Mouse (Mus musculus) heart, embryonic 11.5 days (tissue): Measurements from ENCODE around the gene Gm21477. TPM values are rescaled to one million over a fixed set of nuclear protein-coding genes. Genes with fewer than 3 reads are reported as not detected.
"Not testable (repeated sequence)": the region's sequence is repeated elsewhere in the genome, so short reads cannot be mapped to it uniquely, and the experiment has no call there.

Source experiments
- ATAC-seq: fragments of 200-750 bp; cut with Nextera tagmentation; replicated peaks from 2 replicates; pipeline ENCODE4 v1.8.0; 2017; ENCODE audit warnings: moderate library complexity; ENCODE audit not compliant: insufficient number of reproducible peaks, low FRiP score, low TSS enrichment
- H3K27ac ChIP-seq: fragments of 300-500 bp; sonication (generic); 2 replicates; pipeline ENCODE4 v1.5.1; 2014; ENCODE audit warnings: mild to moderate bottlenecking, low read depth, low read length
- H3K27me3 ChIP-seq: fragments of 300-500 bp; sonication (generic); 2 replicates; pipeline ENCODE4 v1.6.1; 2014; ENCODE audit warnings: mild to moderate bottlenecking, low read length, mixed read lengths; ENCODE audit not compliant: control insufficient read depth, insufficient read depth
- H3K36me3 ChIP-seq: fragments of 300-500 bp; sonication (generic); 2 replicates; pipeline ENCODE4 v1.6.1; 2014; ENCODE audit warnings: mild to moderate bottlenecking, low read length, moderate library complexity, mixed read lengths; ENCODE audit not compliant: control insufficient read depth, insufficient read depth
- H3K4me1 ChIP-seq: fragments of 300-500 bp; sonication (generic); 2 replicates; pipeline ENCODE4 v1.6.1; 2014; ENCODE audit warnings: low read length; ENCODE audit not compliant: control insufficient read depth, insufficient read depth
- H3K4me2 ChIP-seq: fragments of 300-500 bp; sonication (generic); 2 replicates; pipeline ENCODE4 v1.6.1; 2014; ENCODE audit warnings: mild to moderate bottlenecking, moderate library complexity
- H3K4me3 ChIP-seq: fragments of 300-500 bp; sonication (generic); 2 replicates; pipeline ENCODE4 v1.5.1; 2014; ENCODE audit warnings: low read depth, low read length
- H3K9ac ChIP-seq: fragments of 300-500 bp; sonication (generic); 2 replicates; pipeline ENCODE4 v1.6.1; 2014; ENCODE audit warnings: mild to moderate bottlenecking, low read depth, low read length, moderate library complexity
- H3K9me3 ChIP-seq: fragments of 300-500 bp; sonication (generic); replicated peaks from 2 replicates; pipeline ENCODE4 v1.6.1; 2016; ENCODE audit warnings: low read length; ENCODE audit not compliant: control insufficient read depth
- WGBS: fragments of 180-500 bp; shearing (Covaris S2); extraction: QIAGEN DNeasy Blood & Tissue Kit; methylation state at CpG from one replicate; pipeline ENCODE4 v1.1.7; 2014; ENCODE audit not compliant: insufficient replicate concordance; 5-methylcytosine and 5-hydroxymethylcytosine counted together
- polyA plus RNA-seq: library from polyadenylated mRNA; unstranded; fragments of >200 nt; fragmentation: Nextera tagmentation; extraction: Ambion mirVana; gene quantifications from 2 replicates; pipeline ENCODE4 v1.2.1, GENCODE M21; 2014

The Gm21477 gene
- not detected in 2 replicates for polyA plus RNA-seq

- H3K4me2 ChIP-seq, H3K9ac ChIP-seq, H3K36me3 ChIP-seq, H3K27ac ChIP-seq, H3K4me3 ChIP-seq, H3K4me1 ChIP-seq, H3K9me3 ChIP-seq, H3K27me3 ChIP-seq, ATAC-seq: not testable (repeated sequence)
- whole genome bisulfite sequencing: no CpG with 5 or more reads among the region's 6 CpGs
These were observed at the start of gene Gm21477 for GRCm38 (mm10) chrY:87116521-87116920. Gm21477 (plus strand) TSS chrY:87116821.
